Mouse (Mus musculus) embryonic fibroblast, embryonic 13.5 days (primary cell): ENCODE measurements at regions not wholly inside any gene's neighbourhood (a gene's known extent, or its start where the extent isn't known, plus 50 kb on each side); places are given as distances from the start of the nearest gene placed in this dataset.

Source experiments
- CTCF ChIP-seq: IDR thresholded peaks from 2 replicates; pipeline ENCODE4 v1.5.1; 2011; ENCODE audit warnings: mild to moderate bottlenecking, control low read depth, low read length, moderate library complexity, borderline replicate concordance; ENCODE audit not compliant: insufficient read depth
- POLR2A ChIP-seq: IDR thresholded peaks from 2 replicates; pipeline ENCODE4 v1.6.1; 2011; ENCODE audit warnings: low read depth, mild to moderate bottlenecking, control low read depth, low read length, moderate library complexity

- TF ChIP-seq CTCF = no peak; the same call in 1 of the 2 replicates
- no peak for TF ChIP-seq POLR2A
Measured at GRCm38 (mm10) chr13:44290199-44290598, 439.1 kb upstream of the Jarid2 start.
